Mouse (Mus musculus): ENCODE data around the gene Sun5.

Gene Sun5

GRCm38 (mm10) chr2:153809921-153810320 lies 61.0 kb downstream of the Sun5 start:
- no peak for DNase-seq (ENCODE audit: low read depth, low spot score)

- DNase-seq (ENCODE audit: low read depth, low spot score): no peak
These were observed 62.0 kb downstream of the Sun5 start for GRCm38 (mm10) chr2:153808841-153809240.

DNA sequence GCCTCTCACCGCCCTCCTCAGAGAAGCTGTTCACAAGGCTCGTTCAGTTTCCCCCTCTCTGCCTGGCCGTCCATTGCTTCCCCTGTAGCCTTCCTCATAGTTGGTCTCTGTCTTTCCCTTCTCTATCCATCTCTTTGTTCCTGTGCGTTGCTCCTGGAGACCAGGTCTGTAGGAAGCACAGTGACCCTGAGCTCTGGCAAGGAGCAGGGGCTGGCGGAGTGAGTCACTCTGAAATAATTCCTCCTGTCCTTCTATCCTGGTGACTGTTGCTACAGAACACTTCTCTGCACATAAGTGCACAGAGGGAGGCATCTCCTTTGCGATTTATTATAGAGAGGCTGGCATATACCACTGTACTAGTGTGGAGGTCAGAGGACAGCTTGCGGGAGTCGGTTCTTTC lies 62.7 kb downstream of the Sun5 start:
- no peak for DNase-seq (ENCODE audit: low read depth, low spot score)

DNA sequence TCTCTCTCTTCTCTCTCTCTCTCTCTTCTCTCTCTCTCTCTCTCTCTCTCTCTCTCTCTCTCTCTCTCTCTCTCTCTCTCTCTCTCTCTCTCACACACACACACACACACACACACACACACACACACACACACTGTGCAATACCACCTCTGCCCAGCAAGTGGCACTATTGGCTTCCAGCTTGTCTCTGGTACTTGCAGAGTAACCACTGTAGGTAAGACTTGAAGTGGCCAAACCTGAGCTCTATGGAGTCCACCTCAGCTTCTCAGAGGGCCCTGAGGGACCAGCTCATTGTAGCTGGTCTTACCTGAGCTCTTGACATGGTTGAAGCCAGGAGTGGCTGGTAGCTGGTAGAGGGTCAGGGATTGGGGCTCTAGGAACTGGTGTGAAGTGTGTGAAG lies 63.4 kb downstream of the Sun5 start:
- peak; percentile 31 for DNase-seq (ENCODE audit: low read depth, low spot score)
